Mouse (Mus musculus): ENCODE data around the gene Fam241b.

GRCm38 (mm10) chr10:62111207-62111576, 32.5 kb downstream of the Fam241b start:
- no peak for TF ChIP-seq ZMIZ1 (IDR thresholded peaks at IDR 0.05; ENCODE audit: low read depth, low read length)
- TF ChIP-seq POLR2A (IDR thresholded peaks at IDR 0.05; ENCODE audit: control insufficient read depth in 1 of 2, insufficient read depth in 1 of 2, low read depth in 1 of 2, low read length in 2 of 2, poor library complexity in 1 of 2): no peak
- no peak for TF ChIP-seq CTCF (IDR thresholded peaks at IDR 0.05 in 2 of 3, conservative IDR thresholded peaks at IDR 0.05 in 1 of 3; ENCODE audit: control insufficient read depth in 1 of 3, insufficient read depth in 1 of 3, low read depth in 2 of 3, low read length in 3 of 3, poor library complexity in 1 of 3, severe bottlenecking in 1 of 3)
- TF ChIP-seq ZC3H11A (IDR thresholded peaks at IDR 0.05; ENCODE audit: low read depth, low read length): no peak
- TF ChIP-seq MXI1 (IDR thresholded peaks at IDR 0.05; ENCODE audit: low read depth, low read length): no peak
- TF ChIP-seq MAX (IDR thresholded peaks at IDR 0.05; ENCODE audit: low read length): no peak
